Mouse (Mus musculus) c-Kit-positive CD71-negative TER-119-negative erythroid progenitor cells, embryonic 14.5 days (primary cell): ENCODE results near the gene Mfap2.

Experiments
- DNase-seq: peaks from one replicate; pipeline ENCODE4 v3.0.0-alpha.2; 2013; ENCODE audit warnings: low read depth

Gene Mfap2

GRCm38 (mm10) chr4:141010118-141010517 lies at the start of gene Mfap2:
Gene Mfap2, plus strand, starts transcription at chr4:141010418.
- DNase-seq, result no peak

- DNase-seq, result peak; percentile 94
Measured at GRCm38 (mm10) chr4:140960781-140961466, 49.3 kb upstream of the Mfap2 start, which contains the start of gene Sdhb. Gene Sdhb, plus strand, starts transcription at chr4:140961203.

- DNase-seq, result no peak
Measured at GRCm38 (mm10) chr4:140961467-140962206, 48.6 kb upstream of the Mfap2 start.

- DNase-seq, result no peak
Measured at GRCm38 (mm10) chr4:140962207-140962909, 47.9 kb upstream of the Mfap2 start.

GRCm38 (mm10) chr4:140962950-140963349 lies 47.3 kb upstream of the Mfap2 start:
- no peak for DNase-seq

GRCm38 (mm10) chr4:140963941-140964597 lies 46.1 kb upstream of the Mfap2 start:
- DNase-seq, result no peak

GRCm38 (mm10) chr4:140964620-140965019 lies 45.6 kb upstream of the Mfap2 start:
- peak; percentile 66 for DNase-seq

GRCm38 (mm10) chr4:140967386-140968159 lies 42.6 kb upstream of the Mfap2 start:
- no peak for DNase-seq

- DNase-seq, result no peak
Measured at GRCm38 (mm10) chr4:140971691-140972090, 38.5 kb upstream of the Mfap2 start.

- DNase-seq, result no peak
Measured at GRCm38 (mm10) chr4:140974408-140974807, 35.8 kb upstream of the Mfap2 start.

- no peak for DNase-seq
Measured at GRCm38 (mm10) chr4:140975356-140975755, 34.9 kb upstream of the Mfap2 start.

GRCm38 (mm10) chr4:140977278-140977677 lies 32.9 kb upstream of the Mfap2 start:
- DNase-seq, result no peak

GRCm38 (mm10) chr4:140977886-140978692 lies 32.1 kb upstream of the Mfap2 start:
- DNase-seq, result no peak

GRCm38 (mm10) chr4:140981605-140982004 lies 28.6 kb upstream of the Mfap2 start:
- no peak for DNase-seq

- DNase-seq, result no peak
Measured at GRCm38 (mm10) chr4:140982808-140983207, 27.4 kb upstream of the Mfap2 start.

GRCm38 (mm10) chr4:140983442-140983841 lies 26.8 kb upstream of the Mfap2 start:
- DNase-seq, result peak; percentile 70

GRCm38 (mm10) chr4:140984544-140984943 lies 25.7 kb upstream of the Mfap2 start:
- no peak for DNase-seq

GRCm38 (mm10) chr4:140986024-140986710 lies 24.1 kb upstream of the Mfap2 start:
- DNase-seq, result no peak

- peak; percentile 68 for DNase-seq
Measured at GRCm38 (mm10) chr4:140986711-140987395, 23.4 kb upstream of the Mfap2 start, which contains the start of gene Atp13a2. Gene Atp13a2, plus strand, starts transcription at chr4:140986873.
